Comparison of ENCODE assay signal across 21 mouse cellular contexts in the genomic region with DNA sequence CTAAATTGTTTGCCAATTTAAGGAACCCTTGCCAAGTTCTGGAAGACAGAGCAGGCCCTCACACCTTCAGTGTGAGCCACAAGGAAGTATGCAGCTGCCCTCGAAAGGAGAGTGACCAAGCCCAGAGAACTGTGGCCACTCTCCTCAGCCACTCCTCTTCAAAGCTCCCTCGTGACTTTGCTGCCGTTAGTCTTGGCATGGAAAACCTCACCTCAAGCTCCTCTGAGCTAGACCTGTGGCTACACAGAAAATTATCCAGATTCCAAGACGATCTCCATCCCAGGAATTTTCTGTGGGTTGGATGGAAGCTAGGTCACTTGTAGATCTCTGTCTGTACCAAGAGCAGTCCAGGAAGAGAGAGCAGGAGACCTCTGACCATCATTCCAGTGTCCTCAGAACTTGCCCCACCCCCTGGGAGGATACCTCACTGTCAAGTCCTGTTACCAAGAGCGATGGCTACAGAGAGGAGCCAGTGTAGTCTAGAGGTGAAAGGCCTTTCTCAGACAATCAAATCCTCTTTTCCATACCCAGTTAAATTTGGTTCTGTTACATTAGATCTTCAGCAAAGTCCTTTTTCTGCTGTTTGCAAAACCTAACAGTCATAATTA.
DNase-seq lines count a peak whose midpoint lies in the region; ATAC-seq and TF ChIP-seq lines count a peak whose summit lies in the region.
"Had no signal": no experiment of that assay in that cellular context is flagged by ENCODE, and none has a peak within 500 bp of the region (broad histone marks: within the 10 kb centered on the region; RNA-seq: fewer than 3 reads in every experiment).

No protein-coding gene starts in this region.

- no peak for TF ChIP-seq CTCF in forebrain, postnatal 0 days (IDR thresholded peaks at IDR 0.05; ENCODE audit: low read depth)
- TF ChIP-seq CTCF in lung, postnatal 0 days (IDR thresholded peaks at IDR 0.05), result no peak

- no peaks in the 10 kb centered on the region for H3K4me1 ChIP-seq in forebrain, embryonic 13.5 days
- H3K4me1 ChIP-seq in forebrain, postnatal 0 days (ENCODE audit: insufficient read depth), result no peaks in the 10 kb centered on the region; the same call in 1 of the 2 replicates
- H3K4me1 ChIP-seq in hindbrain, embryonic 14.5 days (replicated peaks; ENCODE audit: control insufficient read depth, insufficient read depth, low read length), result no peaks in the 10 kb centered on the region
- no peaks in the 10 kb centered on the region for H3K4me1 ChIP-seq in hindbrain, embryonic 11.5 days (replicated peaks; ENCODE audit: control insufficient read depth, insufficient read depth, low read length)
- H3K4me1 ChIP-seq in lung, postnatal 0 days (ENCODE audit: insufficient read depth, low read depth, low read length), result peaks cover 3% of the 10 kb centered on the region; the same call in 1 of the 2 replicates

- no peak overlapping the region for H3K4me3 ChIP-seq in forebrain, embryonic 13.5 days
- no peak overlapping the region for H3K4me3 ChIP-seq in forebrain, postnatal 0 days (ENCODE audit: low read depth, low read length)
- no peak overlapping the region for H3K4me3 ChIP-seq in hindbrain, embryonic 14.5 days (replicated peaks; ENCODE audit: low read length)
- H3K4me3 ChIP-seq in hindbrain, embryonic 11.5 days (ENCODE audit: low read depth, low read length), result no peak overlapping the region
- no peak overlapping the region for H3K4me3 ChIP-seq in lung, postnatal 0 days (ENCODE audit: low read depth, low read length)
- H3K4me3 ChIP-seq: gastrocnemius, adult 2 months; limb, embryonic 13.5 days; liver, embryonic 13.5 days; stomach, embryonic 15.5 days had no signal

- no peak overlapping the region for H3K9ac ChIP-seq in forebrain, embryonic 13.5 days
- no peak overlapping the region for H3K9ac ChIP-seq in forebrain, postnatal 0 days
- no peak overlapping the region for H3K9ac ChIP-seq in hindbrain, embryonic 14.5 days
- no peak overlapping the region for H3K9ac ChIP-seq in hindbrain, embryonic 11.5 days (ENCODE audit: low read depth, low read length)
- H3K9ac ChIP-seq in lung, postnatal 0 days (replicated peaks; ENCODE audit: low read depth), result no peak overlapping the region
- H3K9ac ChIP-seq: limb, embryonic 13.5 days; liver, embryonic 13.5 days; stomach, embryonic 15.5 days had no signal

- no peaks in the 10 kb centered on the region for H3K36me3 ChIP-seq in forebrain, embryonic 13.5 days (ENCODE audit: poor library complexity, severe bottlenecking)
- no peaks in the 10 kb centered on the region for H3K36me3 ChIP-seq in forebrain, postnatal 0 days (ENCODE audit: insufficient read depth)
- H3K36me3 ChIP-seq in hindbrain, embryonic 14.5 days (replicated peaks; ENCODE audit: control insufficient read depth, insufficient read depth), result no peaks in the 10 kb centered on the region
- H3K36me3 ChIP-seq in hindbrain, embryonic 11.5 days (ENCODE audit: control insufficient read depth, insufficient read depth, low read length), result no peaks in the 10 kb centered on the region
- H3K36me3 ChIP-seq in lung, postnatal 0 days (ENCODE audit: insufficient read depth, low read length), result no peaks in the 10 kb centered on the region
- H3K36me3 ChIP-seq: G1E; limb, embryonic 13.5 days; liver, embryonic 13.5 days; stomach, embryonic 15.5 days had no signal

- intact Hi-C loops in gastrocnemius, postnatal 36 days (cut with DNase I), result no loop called here

- H3K27me3 ChIP-seq in forebrain, embryonic 13.5 days, result no peaks in the 10 kb centered on the region
- H3K27me3 ChIP-seq in forebrain, postnatal 0 days (ENCODE audit: insufficient read depth, low read length), result no peaks in the 10 kb centered on the region
- no peaks in the 10 kb centered on the region for H3K27me3 ChIP-seq in hindbrain, embryonic 14.5 days (ENCODE audit: control insufficient read depth, insufficient read depth, low read length)
- H3K27me3 ChIP-seq in hindbrain, embryonic 11.5 days (ENCODE audit: control insufficient read depth, insufficient read depth, low read length), result no peaks in the 10 kb centered on the region
- no peaks in the 10 kb centered on the region for H3K27me3 ChIP-seq in lung, postnatal 0 days (replicated peaks; ENCODE audit: insufficient read depth, low read length)
- H3K27me3 ChIP-seq: limb, embryonic 13.5 days; liver, embryonic 13.5 days; stomach, embryonic 15.5 days had no signal

- no peaks in the 10 kb centered on the region for H3K9me3 ChIP-seq in forebrain, embryonic 13.5 days (replicated peaks)
- no peaks in the 10 kb centered on the region for H3K9me3 ChIP-seq in forebrain, postnatal 0 days (ENCODE audit: low read length)
- no peaks in the 10 kb centered on the region for H3K9me3 ChIP-seq in hindbrain, embryonic 14.5 days (ENCODE audit: control insufficient read depth, low read length)
- H3K9me3 ChIP-seq in hindbrain, embryonic 11.5 days (ENCODE audit: control insufficient read depth, low read length), result no peaks in the 10 kb centered on the region
- H3K9me3 ChIP-seq in lung, postnatal 0 days (ENCODE audit: low read length), result no peaks in the 10 kb centered on the region
- H3K9me3 ChIP-seq: G1E; limb, embryonic 13.5 days; liver, embryonic 13.5 days; stomach, embryonic 15.5 days had no signal

- no peak overlapping the region for H3K4me2 ChIP-seq in forebrain, embryonic 13.5 days
- no peak overlapping the region for H3K4me2 ChIP-seq in forebrain, postnatal 0 days (ENCODE audit: low read depth)
- no peak overlapping the region for H3K4me2 ChIP-seq in hindbrain, embryonic 14.5 days (replicated peaks)
- H3K4me2 ChIP-seq in hindbrain, embryonic 11.5 days (replicated peaks; ENCODE audit: low read depth, low read length), result no peak overlapping the region
- H3K4me2 ChIP-seq in lung, postnatal 0 days (replicated peaks; ENCODE audit: low read depth, low read length), result no peak overlapping the region
- H3K4me2 ChIP-seq: limb, embryonic 13.5 days; liver, embryonic 13.5 days; stomach, embryonic 15.5 days had no signal

- peak overlapping the region; percentile 40; the same call in 1 of the 2 replicates for H3K27ac ChIP-seq in forebrain, embryonic 13.5 days
- no peak overlapping the region for H3K27ac ChIP-seq in forebrain, postnatal 0 days (ENCODE audit: low read depth, low read length)
- H3K27ac ChIP-seq in hindbrain, embryonic 14.5 days, result peak overlapping the region; percentile 27; the same call in 1 of the 2 replicates
- no peak overlapping the region for H3K27ac ChIP-seq in hindbrain, embryonic 11.5 days (ENCODE audit: low read depth, low read length)
- no peak overlapping the region for H3K27ac ChIP-seq in lung, postnatal 0 days (ENCODE audit: low read length)
- H3K27ac ChIP-seq: gastrocnemius, adult 2 months; limb, embryonic 13.5 days; liver, embryonic 13.5 days; stomach, embryonic 15.5 days had no signal

- ATAC-seq in forebrain, embryonic 13.5 days, result no peak
- ATAC-seq in forebrain, postnatal 0 days, result no peak
- no peak for ATAC-seq in hindbrain, embryonic 14.5 days (ENCODE audit: low FRiP score)
- no peak for ATAC-seq in hindbrain, embryonic 11.5 days (ENCODE audit: low FRiP score)
- ATAC-seq in lung, postnatal 0 days, result peak; percentile 52; the same call in 1 of the 2 replicates
- ATAC-seq: midbrain, embryonic 16.5 days had no signal

- 88% methylated on average over 5 of the region's 5 CpGs for WGBS in forebrain, embryonic 13.5 days
- 85% methylated on average over 5 of the region's 5 CpGs for WGBS in forebrain, postnatal 0 days
- WGBS in hindbrain, embryonic 14.5 days, result 90% methylated on average over 5 of the region's 5 CpGs
- WGBS in hindbrain, embryonic 11.5 days, result 81% methylated on average over 5 of the region's 5 CpGs
- WGBS in lung, postnatal 0 days, result 62% methylated on average over 5 of the region's 5 CpGs

- no peak for DNase-seq in forebrain, postnatal 0 days
- DNase-seq in hindbrain, embryonic 14.5 days (ENCODE audit: low spot score), result no peak
- DNase-seq in hindbrain, embryonic 11.5 days (ENCODE audit: low spot score), result no peak
- peak; percentile 71 to 73 for DNase-seq in lung, adult 18-20 months
- DNase-seq in lung, postnatal 14 days, result no peak
- DNase-seq in lung, postnatal 0 days (ENCODE audit: low spot score), result peak; percentile 49
- DNase-seq in gastrocnemius, postnatal 36 days, result no peak
- DNase-seq: adrenal gland, postnatal 36 days; cerebellum, adult 11-12 months; cerebellum, postnatal 25 days; gastrocnemius, adult 2 months; heart, postnatal 4 days; layer of hippocampus, postnatal 36 days; liver, embryonic 13.5 days; right cerebral cortex, postnatal 25 days; thymus, adult 2 months had no signal

- no peak for TF ChIP-seq EP300 in lung, postnatal 0 days (IDR thresholded peaks at IDR 0.05)

Comparison
In these comparisons a context has a peak if more than half of its experiments do, and no peak if none do; other contexts are left out.
1. H3K27ac ChIP-seq: peak in forebrain, embryonic 13.5 days (single experiment) and hindbrain, embryonic 14.5 days (single experiment); none in forebrain, postnatal 0 days (single experiment), hindbrain, embryonic 11.5 days (single experiment) and lung, postnatal 0 days (single experiment).
2. DNase-seq: peak in lung, adult 18-20 months (2 of 2) and lung, postnatal 0 days (single experiment); none in forebrain, postnatal 0 days (single experiment), hindbrain, embryonic 14.5 days (single experiment), hindbrain, embryonic 11.5 days (single experiment), lung, postnatal 14 days (single experiment) and gastrocnemius, postnatal 36 days (0 of 2).